Comparison of ENCODE assay signal across 21 mouse cellular contexts in genomic region chr17:54011196-54011595, GRCm38 (mm10). TPM values are rescaled to one million over a fixed set of nuclear protein-coding genes. Genes with fewer than 3 reads are reported as not detected.
DNase-seq lines count a peak whose midpoint lies in the region; ATAC-seq lines count a peak whose summit lies in the region.
"Had no signal": no experiment of that assay in that cellular context is flagged by ENCODE, and none has a peak within 500 bp of the region (broad histone marks: within the 10 kb centered on the region; RNA-seq: fewer than 3 reads in every experiment).

No protein-coding gene starts in this region.

- peak; percentile 78 for DNase-seq in ES-CJ7 (ENCODE audit: low read depth, low spot score)
- DNase-seq in R1 (ENCODE audit: low read depth, low spot score) = peak; percentile 90
- peak; percentile 6 for DNase-seq in brain, adult 2 months (ENCODE audit: low read depth, low spot score)
- no peak for DNase-seq in adrenal gland, postnatal 36 days
- no peak for DNase-seq in frontal cortex, postnatal 14 days (ENCODE audit: low spot score in 2 of 2)
- DNase-seq: adrenal gland, adult 8-10 months; adrenal gland, postnatal 14 days; cerebellum, adult 11-12 months; cerebellum, adult 2 months; cerebellum, adult 9-10 months; cerebellum, postnatal 10 days; cerebellum, postnatal 25 days; forebrain, postnatal 0 days had no signal

- no peak for ATAC-seq in frontal cortex, adult (ENCODE audit: low TSS enrichment)
- ATAC-seq: activated CD4-positive, CD25-positive, alpha-beta regulatory T cell, adult 4 months; forebrain, embryonic 13.5 days; forebrain, embryonic 15.5 days; forebrain, postnatal 0 days; Patski had no signal

RNA-seq across cellular contexts. Expression of gene Sult1c1, which starts 20.7 kb away (rescaled TPM):
- total RNA-seq in adrenal gland, postnatal 36 days (2021) = not detected
- total RNA-seq: adrenal gland, adult 18-20 months; adrenal gland, adult 8-10 months; adrenal gland, postnatal 14 days; adrenal gland, postnatal 4 days; forebrain, postnatal 0 days; G1E had no signal

Comparison
In these comparisons a context has a peak if more than half of its experiments do, and no peak if none do; other contexts are left out.
1. DNase-seq: peak in ES-CJ7 (single experiment), R1 (single experiment) and brain, adult 2 months (single experiment); none in adrenal gland, postnatal 36 days (0 of 2) and frontal cortex, postnatal 14 days (0 of 2).